Mouse (Mus musculus) thymus, adult 2 months (tissue): Measurements from ENCODE around the gene Sytl3.

Experiments
- CTCF ChIP-seq: fragments of 200-500 bp; IDR thresholded peaks from 2 replicates; pipeline ENCODE4 v1.5.1; 2012; ENCODE audit warnings: mild to moderate bottlenecking, control low read depth, low read length, moderate library complexity, borderline replicate concordance; ENCODE audit not compliant: control insufficient read depth, poor library complexity, insufficient read depth; ENCODE audit errors: extremely low read depth
- POLR2A ChIP-seq: fragments of 200-500 bp; IDR thresholded peaks from 2 replicates; pipeline ENCODE4 v1.6.1; 2012; ENCODE audit warnings: mild to moderate bottlenecking, low read length, control low read depth, moderate library complexity; ENCODE audit not compliant: control insufficient read depth, poor library complexity, insufficient read depth; ENCODE audit errors: extremely low read depth

DNA sequence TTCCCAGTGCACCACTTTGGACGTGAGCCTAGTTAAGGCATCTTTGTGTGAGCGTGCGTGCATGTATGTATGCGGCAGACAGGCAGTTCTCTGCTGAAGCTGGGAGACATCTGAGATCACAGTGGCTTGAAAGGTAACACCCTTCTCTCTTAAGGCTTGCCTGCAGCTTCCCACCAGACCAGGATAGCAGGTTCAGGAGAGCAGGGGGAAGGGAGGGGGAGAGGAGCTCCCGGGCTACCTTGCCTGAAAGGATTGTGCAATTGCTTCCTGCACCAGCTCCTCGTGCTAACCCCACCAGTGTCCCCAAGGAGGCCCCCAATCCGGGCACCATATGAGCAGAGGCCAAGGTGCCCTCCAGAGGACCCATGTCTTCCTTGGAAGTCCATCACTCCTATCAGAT, 120.7 kb downstream of the Sytl3 start:
- no peak for TF ChIP-seq CTCF
- no peak for TF ChIP-seq POLR2A
